Mouse (Mus musculus): Measurements from ENCODE around the gene Cd34. TPM values are rescaled to one million over a fixed set of nuclear protein-coding genes. Genes with fewer than 3 reads are reported as not detected.

Gene Cd34
- polyA plus RNA-seq, 1 experiment from 2014 or later: 58.3 TPM

DNA sequence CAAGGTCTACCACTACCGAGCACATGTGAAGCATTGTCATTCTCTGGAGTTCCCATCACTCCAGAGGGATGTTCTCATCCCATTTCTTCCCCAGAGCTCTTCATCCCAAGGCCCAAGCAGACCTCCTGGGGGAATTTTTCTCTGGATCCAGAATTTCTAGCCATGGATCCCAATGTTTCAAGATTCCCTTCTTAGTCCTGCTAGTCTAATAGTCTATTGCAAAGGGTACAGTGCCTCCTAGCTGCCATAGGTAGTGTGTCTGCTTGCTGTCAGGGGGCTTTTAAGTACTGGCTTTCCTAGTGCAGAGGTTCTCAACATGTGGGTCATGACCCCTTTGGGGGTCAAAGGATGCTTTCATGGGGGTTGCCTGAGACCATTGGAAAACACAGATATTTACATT is 14.3 kb downstream of the Cd34 start:
- WGBS: 80% methylated on average over 1 of the region's 1 CpGs
- H3K9me3 ChIP-seq (ENCODE audit: control insufficient read depth, low read length): no peaks in the 10 kb centered on the region

DNA sequence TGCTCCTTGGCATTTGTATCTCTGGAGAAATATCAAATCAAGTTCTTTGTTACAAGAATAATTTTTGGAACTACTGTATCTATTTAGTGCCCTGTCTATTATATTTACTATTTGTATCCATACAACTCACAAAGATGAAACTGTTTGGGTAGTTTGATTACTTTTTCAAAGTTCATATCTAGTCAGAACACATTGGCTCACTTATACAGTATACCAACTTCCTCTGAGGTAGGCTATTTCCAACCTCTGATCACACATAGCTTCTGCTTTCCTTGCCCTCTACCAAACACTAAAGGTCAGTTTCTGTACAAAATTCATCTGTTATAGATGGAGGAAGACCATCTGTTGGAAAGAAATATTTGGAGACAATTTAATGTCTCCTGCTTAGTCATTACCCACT is 16.1 kb downstream of the Cd34 start:
- DNase-seq (ENCODE audit: low spot score) (no peak), ATAC-seq (ENCODE audit: low FRiP score) (no peak)
- no peaks in the 10 kb centered on the region for H3K4me1 ChIP-seq (replicated peaks; ENCODE audit: control insufficient read depth, insufficient read depth, low read length)
- no peak overlapping the region for H3K4me3 ChIP-seq (ENCODE audit: low read depth, low read length)
- no peaks in the 10 kb centered on the region for H3K27me3 ChIP-seq (ENCODE audit: control insufficient read depth, insufficient read depth, low read length)
- H3K27ac ChIP-seq (ENCODE audit: low read depth, low read length): no peak overlapping the region
- no peaks in the 10 kb centered on the region for H3K36me3 ChIP-seq (ENCODE audit: control insufficient read depth, insufficient read depth, low read length)
- no peaks in the 10 kb centered on the region for H3K9me3 ChIP-seq (ENCODE audit: control insufficient read depth, low read length)
- no peak overlapping the region for H3K9ac ChIP-seq (ENCODE audit: low read depth, low read length)
- no peak overlapping the region for H3K4me2 ChIP-seq (replicated peaks; ENCODE audit: low read depth, low read length)

More for the DNA sequence above, 14.3 kb downstream of the Cd34 start:
- H3K27ac ChIP-seq (ENCODE audit: low read depth, low read length): no peak overlapping the region
- H3K36me3 ChIP-seq (ENCODE audit: control insufficient read depth, insufficient read depth, low read length): no peaks in the 10 kb centered on the region
- no peak overlapping the region for H3K9ac ChIP-seq (ENCODE audit: low read depth, low read length)
- ATAC-seq (ENCODE audit: low FRiP score): no peak
- no peak overlapping the region for H3K4me2 ChIP-seq (replicated peaks; ENCODE audit: low read depth, low read length)
- DNase-seq (ENCODE audit: low spot score): no peak
- no peak overlapping the region for H3K4me3 ChIP-seq (ENCODE audit: low read depth, low read length)
- H3K27me3 ChIP-seq (ENCODE audit: control insufficient read depth, insufficient read depth, low read length): no peaks in the 10 kb centered on the region
- no peaks in the 10 kb centered on the region for H3K4me1 ChIP-seq (replicated peaks; ENCODE audit: control insufficient read depth, insufficient read depth, low read length)

DNA sequence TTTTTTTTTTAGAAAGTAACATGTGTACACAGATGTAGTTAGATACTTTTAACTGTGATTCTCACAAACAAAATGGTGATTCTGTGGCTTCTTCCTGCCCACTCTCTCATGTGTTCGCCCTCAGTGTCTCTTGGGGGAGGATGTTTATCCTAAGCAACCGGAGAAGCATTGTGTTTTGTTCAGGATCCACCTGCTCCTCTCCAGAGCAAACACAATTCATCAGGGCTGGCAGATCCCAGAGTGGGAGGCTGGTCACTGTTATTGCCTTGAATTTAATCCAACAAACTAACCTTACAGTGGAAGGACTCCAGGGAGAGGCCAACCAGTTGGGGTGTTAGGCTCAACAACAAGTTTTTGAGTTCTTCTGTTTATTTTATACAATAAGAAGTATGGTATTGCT is 17.1 kb downstream of the Cd34 start:
- Histone ChIP-seq H3K4me2 (replicated peaks; ENCODE audit: low read depth, low read length) (no peak overlapping the region), H3K9me3 (ENCODE audit: control insufficient read depth, low read length) (no peaks in the 10 kb centered on the region), H3K4me3 (ENCODE audit: low read depth, low read length) (no peak overlapping the region), H3K27me3 (ENCODE audit: control insufficient read depth, insufficient read depth, low read length) (no peaks in the 10 kb centered on the region), H3K27ac (ENCODE audit: low read depth, low read length) (no peak overlapping the region), H3K36me3 (ENCODE audit: control insufficient read depth, insufficient read depth, low read length) (no peaks in the 10 kb centered on the region), H3K9ac (ENCODE audit: low read depth, low read length) (no peak overlapping the region), H3K4me1 (replicated peaks; ENCODE audit: control insufficient read depth, insufficient read depth, low read length) (no peaks in the 10 kb centered on the region)
- 35% methylated on average over 2 of the region's 2 CpGs for WGBS
- no peak for ATAC-seq (ENCODE audit: low FRiP score)
- no peak for DNase-seq (ENCODE audit: low spot score)

DNA sequence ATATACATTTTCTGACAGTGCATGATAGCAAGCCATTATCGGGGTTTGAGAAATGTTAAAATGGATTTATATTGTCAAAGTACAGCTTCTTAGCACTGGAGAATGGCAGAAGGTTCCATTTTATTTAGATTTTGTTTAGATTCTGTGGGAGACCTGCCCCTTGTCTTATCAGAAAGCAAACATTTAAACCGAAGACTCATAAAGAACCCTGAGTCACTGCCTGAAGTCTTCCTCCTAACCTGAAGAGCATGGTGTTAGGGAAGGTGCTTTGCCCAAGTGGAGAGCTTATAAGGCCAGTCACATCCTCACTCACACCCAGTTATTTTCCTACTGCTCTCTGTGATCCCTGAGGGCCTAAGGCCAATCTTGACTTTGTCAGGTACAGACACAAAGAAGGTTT is 18.4 kb downstream of the Cd34 start:
- DNase-seq (ENCODE audit: low spot score): no peak
- Histone ChIP-seq H3K36me3 (ENCODE audit: control insufficient read depth, insufficient read depth, low read length) (no peaks in the 10 kb centered on the region), H3K9me3 (ENCODE audit: control insufficient read depth, low read length) (no peaks in the 10 kb centered on the region), H3K4me1 (replicated peaks; ENCODE audit: control insufficient read depth, insufficient read depth, low read length) (no peaks in the 10 kb centered on the region), H3K27me3 (ENCODE audit: control insufficient read depth, insufficient read depth, low read length) (no peaks in the 10 kb centered on the region), H3K9ac (ENCODE audit: low read depth, low read length) (no peak overlapping the region), H3K4me2 (replicated peaks; ENCODE audit: low read depth, low read length) (no peak overlapping the region), H3K4me3 (ENCODE audit: low read depth, low read length) (no peak overlapping the region), H3K27ac (ENCODE audit: low read depth, low read length) (no peak overlapping the region)
- WGBS: 87% methylated on average over 2 of the region's 2 CpGs
- no peak for ATAC-seq (ENCODE audit: low FRiP score)

DNA sequence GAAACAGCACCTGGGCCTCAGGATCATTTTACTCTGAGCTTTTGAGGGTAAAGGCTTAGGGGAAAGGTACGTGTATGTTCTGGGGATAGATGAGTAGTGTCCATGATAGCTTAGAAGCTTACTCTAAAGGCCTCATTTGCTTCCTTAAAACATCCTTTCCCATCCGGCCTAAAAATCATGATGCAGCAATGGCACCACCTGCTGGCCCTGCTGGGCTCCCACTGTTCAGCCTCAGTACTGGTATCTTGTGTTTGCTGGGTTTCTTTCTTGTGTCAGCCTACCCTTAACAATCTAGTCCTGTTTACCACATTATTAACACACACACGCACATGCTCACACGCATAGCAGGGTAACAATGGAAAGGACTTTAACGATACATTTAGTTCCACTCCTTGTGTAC is 23.6 kb downstream of the Cd34 start:
- WGBS: 36% methylated on average over 5 of the region's 5 CpGs
- DNase-seq (ENCODE audit: low spot score) (peak; percentile 73), ATAC-seq (ENCODE audit: low FRiP score) (peak; percentile 56; the same call in 1 of the 2 replicates)
- no peaks in the 10 kb centered on the region for H3K9me3 ChIP-seq (ENCODE audit: control insufficient read depth, low read length)
- no peak overlapping the region for H3K9ac ChIP-seq (ENCODE audit: low read depth, low read length)
- no peaks in the 10 kb centered on the region for H3K27me3 ChIP-seq (ENCODE audit: control insufficient read depth, insufficient read depth, low read length)
- no peak overlapping the region for H3K4me3 ChIP-seq (ENCODE audit: low read depth, low read length)
- no peak overlapping the region for H3K4me2 ChIP-seq (replicated peaks; ENCODE audit: low read depth, low read length)
- no peaks in the 10 kb centered on the region for H3K4me1 ChIP-seq (replicated peaks; ENCODE audit: control insufficient read depth, insufficient read depth, low read length)
- no peak overlapping the region for H3K27ac ChIP-seq (ENCODE audit: low read depth, low read length)
- H3K36me3 ChIP-seq (ENCODE audit: control insufficient read depth, insufficient read depth, low read length): no peaks in the 10 kb centered on the region

DNA sequence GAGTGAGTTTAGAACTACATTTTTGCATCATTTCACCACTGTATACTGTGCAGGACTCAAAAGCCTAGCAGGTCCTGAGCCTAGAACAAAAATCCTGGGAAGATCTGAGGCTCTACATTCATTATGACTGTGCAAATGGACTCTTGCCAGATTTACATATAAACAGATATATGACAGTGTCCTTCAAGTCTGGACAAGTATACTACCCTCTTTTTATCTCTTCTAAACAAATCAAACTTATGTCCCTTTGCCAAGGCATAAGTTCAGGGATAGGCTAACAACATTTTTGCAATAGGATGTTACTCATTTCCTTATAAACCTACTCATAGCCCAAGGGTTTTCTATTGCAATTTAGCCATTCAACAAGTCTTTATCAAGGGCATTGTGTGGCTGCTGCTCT is 24.1 kb downstream of the Cd34 start:
- Histone ChIP-seq H3K4me1 (replicated peaks; ENCODE audit: control insufficient read depth, insufficient read depth, low read length) (no peaks in the 10 kb centered on the region), H3K27ac (ENCODE audit: low read depth, low read length) (no peak overlapping the region), H3K9ac (ENCODE audit: low read depth, low read length) (no peak overlapping the region), H3K36me3 (ENCODE audit: control insufficient read depth, insufficient read depth, low read length) (no peaks in the 10 kb centered on the region), H3K27me3 (ENCODE audit: control insufficient read depth, insufficient read depth, low read length) (no peaks in the 10 kb centered on the region), H3K9me3 (ENCODE audit: control insufficient read depth, low read length) (no peaks in the 10 kb centered on the region), H3K4me3 (ENCODE audit: low read depth, low read length) (no peak overlapping the region), H3K4me2 (replicated peaks; ENCODE audit: low read depth, low read length) (no peak overlapping the region)
- DNase-seq (ENCODE audit: low spot score) (no peak), ATAC-seq (ENCODE audit: low FRiP score) (no peak)

DNA sequence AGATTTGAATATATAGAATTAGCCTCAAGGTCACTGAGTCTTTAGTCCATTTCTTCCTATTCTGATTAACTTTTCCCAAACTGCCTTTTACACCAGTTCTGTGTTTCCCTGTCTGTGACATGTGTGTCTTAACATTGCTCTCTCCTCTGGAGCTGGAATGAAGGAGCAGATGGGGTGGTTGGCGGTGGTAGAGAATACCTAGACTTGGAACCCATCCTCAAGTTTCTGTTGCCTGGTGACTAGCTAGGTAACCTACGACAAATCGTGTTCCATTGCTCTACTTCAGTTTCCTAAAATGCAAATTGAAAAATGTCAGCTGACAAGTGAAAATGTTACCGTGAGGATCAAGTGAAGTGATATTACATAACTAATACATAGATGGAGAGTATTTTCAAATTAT is 33.4 kb downstream of the Cd34 start:
- Histone ChIP-seq H3K4me1 (replicated peaks; ENCODE audit: control insufficient read depth, insufficient read depth, low read length) (peaks cover 2% of the 10 kb centered on the region; the same call in 1 of the 2 replicates), H3K36me3 (ENCODE audit: control insufficient read depth, insufficient read depth, low read length) (no peaks in the 10 kb centered on the region), H3K4me3 (ENCODE audit: low read depth, low read length) (no peak overlapping the region), H3K27me3 (ENCODE audit: control insufficient read depth, insufficient read depth, low read length) (no peaks in the 10 kb centered on the region), H3K9me3 (ENCODE audit: control insufficient read depth, low read length) (no peaks in the 10 kb centered on the region), H3K9ac (ENCODE audit: low read depth, low read length) (no peak overlapping the region), H3K27ac (ENCODE audit: low read depth, low read length) (no peak overlapping the region), H3K4me2 (replicated peaks; ENCODE audit: low read depth, low read length) (no peak overlapping the region)
- ATAC-seq (ENCODE audit: low FRiP score) (no peak), DNase-seq (ENCODE audit: low spot score) (no peak)
- WGBS: 89% methylated on average over 4 of the region's 4 CpGs

DNA sequence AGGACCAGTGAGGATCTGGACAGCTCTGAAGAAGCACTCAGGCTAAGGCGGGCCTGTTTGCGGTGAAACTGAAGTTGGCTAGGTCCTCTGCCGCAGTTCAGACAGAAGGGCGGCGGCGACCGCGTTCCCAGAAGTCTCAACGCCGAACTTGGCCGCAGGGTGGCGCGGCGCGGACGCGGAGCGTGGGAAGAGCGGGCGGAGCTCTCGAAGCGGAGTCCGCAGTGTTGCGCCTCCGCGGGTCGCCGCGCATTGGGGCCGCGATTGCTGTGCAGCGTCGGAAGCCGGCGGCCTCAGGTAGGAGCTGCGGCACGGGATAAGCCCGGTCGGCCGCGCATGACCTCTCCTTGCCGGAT is 37.5 kb downstream of the Cd34 start:
- WGBS: under 1% methylated on average over 42 of the region's 42 CpGs
- Histone ChIP-seq H3K4me3 (ENCODE audit: low read depth, low read length) (peak overlapping the region; percentile 70), H3K27me3 (ENCODE audit: control insufficient read depth, insufficient read depth, low read length) (no peaks in the 10 kb centered on the region), H3K4me2 (replicated peaks; ENCODE audit: low read depth, low read length) (peak overlapping the region; percentile 96), H3K9me3 (ENCODE audit: control insufficient read depth, low read length) (no peaks in the 10 kb centered on the region), H3K36me3 (ENCODE audit: control insufficient read depth, insufficient read depth, low read length) (no peaks in the 10 kb centered on the region), H3K9ac (ENCODE audit: low read depth, low read length) (peak overlapping the region; percentile 71), H3K4me1 (replicated peaks; ENCODE audit: control insufficient read depth, insufficient read depth, low read length) (peaks cover 6% of the 10 kb centered on the region), H3K27ac (ENCODE audit: low read depth, low read length) (peak overlapping the region; percentile 42; the same call in 1 of the 2 replicates)
- ATAC-seq (ENCODE audit: low FRiP score) (peak; percentile 93), DNase-seq (ENCODE audit: low spot score) (peak; percentile 94)

DNA sequence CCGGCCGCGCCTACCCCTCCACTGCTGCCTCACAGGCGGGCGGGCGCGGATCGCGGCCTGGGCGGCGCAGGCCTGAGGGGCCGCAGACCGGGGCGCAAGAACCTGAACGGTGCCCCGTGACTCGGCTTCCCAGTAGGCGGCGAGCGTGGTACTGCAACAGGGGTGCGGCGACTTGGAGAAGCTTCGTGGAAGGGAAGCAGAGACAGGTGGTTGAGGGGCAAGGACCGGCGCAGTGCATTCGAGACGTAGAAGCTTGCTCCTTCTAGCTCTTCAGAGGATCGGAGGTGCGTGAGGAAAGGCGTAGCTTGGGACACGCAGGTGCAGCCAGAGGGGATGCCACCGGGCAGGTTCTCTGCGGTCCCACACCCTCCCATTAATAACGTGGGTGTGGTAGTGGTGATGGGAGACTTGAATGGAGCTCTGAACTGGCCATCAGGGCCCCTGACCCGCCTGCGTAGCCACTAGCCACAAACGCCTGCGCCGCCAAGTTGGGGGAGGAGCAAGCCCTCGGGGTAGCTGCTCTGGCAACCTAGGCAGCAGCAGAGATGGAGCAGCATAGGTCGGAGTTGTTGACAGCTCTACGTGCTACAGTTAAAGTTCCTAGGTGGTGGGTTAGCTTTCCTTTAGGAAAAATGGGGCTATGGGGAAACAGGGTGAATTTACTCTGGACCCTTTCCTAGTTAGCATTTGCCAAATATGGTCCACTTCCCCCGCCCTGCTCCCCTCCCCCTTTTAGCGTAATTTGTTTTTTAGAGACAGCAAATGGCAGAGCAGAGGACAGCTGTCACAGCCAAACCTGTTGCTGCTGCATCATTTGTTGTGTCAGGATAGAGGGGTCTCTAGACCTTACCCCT is 38.1 kb downstream of the Cd34 start:
- Histone ChIP-seq H3K27ac (ENCODE audit: low read depth, low read length) (peak overlapping the region; percentile 42; the same call in 1 of the 2 replicates), H3K4me1 (replicated peaks; ENCODE audit: control insufficient read depth, insufficient read depth, low read length) (peaks cover 6% of the 10 kb centered on the region), H3K9me3 (ENCODE audit: control insufficient read depth, low read length) (no peaks in the 10 kb centered on the region), H3K36me3 (ENCODE audit: control insufficient read depth, insufficient read depth, low read length) (no peaks in the 10 kb centered on the region), H3K4me3 (ENCODE audit: low read depth, low read length) (peak overlapping the region; percentile 70), H3K9ac (ENCODE audit: low read depth, low read length) (peak overlapping the region; percentile 71), H3K4me2 (replicated peaks; ENCODE audit: low read depth, low read length) (peak overlapping the region; percentile 96), H3K27me3 (ENCODE audit: control insufficient read depth, insufficient read depth, low read length) (no peaks in the 10 kb centered on the region)
- WGBS: 2% methylated on average over 44 of the region's 44 CpGs
- ATAC-seq (ENCODE audit: low FRiP score) (peak; percentile 93), DNase-seq (ENCODE audit: low spot score) (peak; percentile 79)
